Mouse (Mus musculus) midbrain, embryonic 16.5 days (tissue): ENCODE measurements around the gene Trim67. TPM values are rescaled to one million over a fixed set of nuclear protein-coding genes. Genes with fewer than 3 reads are reported as not detected.

ENCODE experiments used
- ATAC-seq: fragments of 200-750 bp; cut with Nextera tagmentation; 2 replicates; pipeline ENCODE4 v1.8.0; 2017; ENCODE audit warnings: moderate TSS enrichment
- H3K27ac ChIP-seq: fragments of 300-500 bp; sonication (generic); 2 replicates; pipeline ENCODE4 v1.5.1; 2014; ENCODE audit warnings: mild to moderate bottlenecking, low read length, mixed read lengths
- H3K27me3 ChIP-seq: fragments of 300-500 bp; sonication (generic); 2 replicates; pipeline ENCODE4 v1.6.1; 2014; ENCODE audit warnings: low read depth, low read length, mixed read lengths; ENCODE audit not compliant: control insufficient read depth, insufficient read depth
- H3K36me3 ChIP-seq: fragments of 300-500 bp; sonication (generic); 2 replicates; pipeline ENCODE4 v1.6.1; 2014; ENCODE audit warnings: mild to moderate bottlenecking, low read length, moderate library complexity, mixed read lengths; ENCODE audit not compliant: control insufficient read depth, insufficient read depth
- H3K4me1 ChIP-seq: fragments of 300-500 bp; sonication (generic); 2 replicates; pipeline ENCODE4 v1.6.1; 2014; ENCODE audit warnings: mild to moderate bottlenecking, low read length, mixed read lengths; ENCODE audit not compliant: control insufficient read depth, insufficient read depth
- H3K4me2 ChIP-seq: fragments of 300-500 bp; sonication (generic); 2 replicates; pipeline ENCODE4 v1.6.1; 2014; ENCODE audit warnings: mild to moderate bottlenecking, low read length, mixed read lengths
- H3K4me3 ChIP-seq: fragments of 300-500 bp; sonication (generic); 2 replicates; pipeline ENCODE4 v1.5.1; 2014; ENCODE audit warnings: low read depth, mild to moderate bottlenecking, low read length, moderate library complexity, mixed read lengths
- H3K9ac ChIP-seq: fragments of 300-500 bp; sonication (generic); 2 replicates; pipeline ENCODE4 v1.6.1; 2014; ENCODE audit warnings: low read depth, low read length, mixed read lengths
- H3K9me3 ChIP-seq: fragments of 300-500 bp; sonication (generic); replicated peaks from 2 replicates; pipeline ENCODE4 v1.6.1; 2014; ENCODE audit warnings: mild to moderate bottlenecking, low read length, mixed read lengths; ENCODE audit not compliant: control insufficient read depth, poor library complexity, severe bottlenecking
- WGBS: fragments of 180-500 bp; shearing (Covaris S2); extraction: QIAGEN DNeasy Blood & Tissue Kit; methylation state at CpG from one replicate; pipeline ENCODE4 v1.1.7; 2014; 5-methylcytosine and 5-hydroxymethylcytosine counted together
- polyA plus RNA-seq: library from polyadenylated mRNA; unstranded; fragments of >200 nt; fragmentation: Nextera tagmentation; extraction: Ambion mirVana; gene quantifications from 2 replicates; pipeline ENCODE4 v1.2.1, GENCODE M21; 2015

The Trim67 gene
- polyA plus RNA-seq, 1 experiment from 2014 or later = 28.0 TPM

DNA sequence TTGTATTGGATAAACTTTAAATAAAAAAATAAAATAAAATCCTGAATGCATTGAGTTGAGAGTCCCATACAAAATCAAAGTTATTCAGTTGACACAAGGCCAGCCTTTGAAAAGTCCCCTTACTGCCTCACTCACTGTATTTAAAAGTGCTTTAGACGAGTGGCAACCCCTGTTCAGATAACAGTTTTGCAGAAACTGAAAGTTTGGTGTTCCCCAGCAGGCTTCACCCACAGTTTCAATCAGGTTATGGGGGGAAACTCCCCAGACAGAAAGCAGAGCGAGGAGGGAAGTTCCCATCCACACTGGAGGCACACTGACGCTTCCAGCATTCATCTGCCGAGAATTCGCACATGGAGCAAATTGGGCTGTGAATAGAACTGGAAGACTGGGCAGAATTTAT lies 36.3 kb upstream of the Trim67 start:
- Histone ChIP-seq H3K4me3 (no peak overlapping the region), H3K27ac (no peak overlapping the region), H3K4me2 (no peak overlapping the region), H3K36me3 (no peaks in the 10 kb centered on the region), H3K4me1 (no peaks in the 10 kb centered on the region), H3K9ac (no peak overlapping the region), H3K27me3 (peaks cover 13% of the 10 kb centered on the region), H3K9me3 (no peaks in the 10 kb centered on the region)
- no peak for ATAC-seq
- WGBS = 75% methylated on average over 5 of the region's 5 CpGs

DNA sequence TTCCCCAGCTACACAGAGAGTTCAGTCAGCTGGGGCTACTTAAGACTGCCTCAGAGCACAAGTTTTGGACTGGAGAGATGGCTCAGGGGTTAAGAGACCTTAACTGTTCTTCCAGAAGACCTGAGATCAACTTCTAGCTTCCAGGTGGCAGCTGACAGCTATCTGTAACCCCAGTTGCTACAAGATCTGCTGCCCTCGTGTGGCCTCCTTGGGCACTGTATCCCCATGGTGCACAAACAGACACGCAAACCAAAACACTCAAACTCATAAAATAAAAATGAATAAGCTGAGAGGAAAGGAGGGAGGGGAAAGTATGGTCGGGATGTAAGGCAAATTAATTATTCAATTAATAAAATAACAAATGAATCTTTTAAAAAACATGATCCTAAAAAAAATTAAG lies 34.3 kb upstream of the Trim67 start:
- no peak overlapping the region for H3K27ac ChIP-seq
- WGBS = 44% methylated on average over 3 of the region's 3 CpGs
- H3K36me3 ChIP-seq = no peaks in the 10 kb centered on the region
- H3K4me1 ChIP-seq = no peaks in the 10 kb centered on the region
- no peak overlapping the region for H3K4me2 ChIP-seq
- H3K9me3 ChIP-seq = no peaks in the 10 kb centered on the region
- H3K9ac ChIP-seq = no peak overlapping the region
- no peaks in the 10 kb centered on the region for H3K27me3 ChIP-seq
- no peak for ATAC-seq
- no peak overlapping the region for H3K4me3 ChIP-seq

DNA sequence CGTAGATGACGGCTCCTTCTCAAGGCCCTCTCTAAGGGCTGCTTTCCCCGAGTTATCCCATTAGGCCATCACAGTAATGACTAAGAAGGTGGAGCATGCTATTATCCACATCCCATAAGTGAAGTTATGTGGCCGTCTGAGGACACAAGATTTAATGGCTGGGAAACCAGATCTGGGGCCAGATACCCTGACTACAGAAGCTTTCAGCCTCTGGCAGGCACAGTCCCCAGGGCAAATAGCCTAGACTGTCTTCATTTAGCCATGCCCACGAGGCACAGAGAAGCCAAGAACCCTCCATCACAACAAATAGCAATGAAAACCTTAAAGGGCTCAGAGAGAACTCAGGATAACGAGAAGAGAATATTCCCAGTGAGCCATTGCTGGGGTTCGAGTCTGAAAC lies 29.8 kb upstream of the Trim67 start:
- Histone ChIP-seq H3K36me3 (no peaks in the 10 kb centered on the region), H3K27me3 (no peaks in the 10 kb centered on the region), H3K4me3 (no peak overlapping the region), H3K4me1 (no peaks in the 10 kb centered on the region), H3K27ac (no peak overlapping the region), H3K9me3 (no peaks in the 10 kb centered on the region), H3K9ac (no peak overlapping the region), H3K4me2 (no peak overlapping the region)
- no peak for ATAC-seq
- WGBS = 68% methylated on average over 7 of the region's 7 CpGs

DNA sequence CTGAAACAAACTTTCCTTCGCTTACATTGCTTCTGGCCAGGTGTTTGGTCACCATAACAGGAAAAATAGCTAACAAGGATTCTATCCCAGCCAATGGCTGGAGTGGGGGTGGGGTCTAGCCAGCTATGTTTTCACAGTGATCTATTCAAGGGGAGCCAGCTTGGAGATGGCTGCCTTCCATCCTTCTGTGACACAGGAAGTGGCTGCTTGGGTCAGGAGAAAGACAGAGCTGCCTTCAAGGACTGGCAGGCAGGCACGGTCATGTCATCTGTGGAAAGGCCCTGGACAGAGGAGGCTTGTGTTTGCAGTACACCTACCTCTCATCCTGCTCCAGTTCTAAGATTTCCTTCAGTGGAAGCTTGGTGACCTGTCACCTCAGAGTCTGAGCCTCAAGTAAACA lies 20.5 kb upstream of the Trim67 start:
- ATAC-seq = no peak
- WGBS = 74% methylated on average over 2 of the region's 2 CpGs

DNA sequence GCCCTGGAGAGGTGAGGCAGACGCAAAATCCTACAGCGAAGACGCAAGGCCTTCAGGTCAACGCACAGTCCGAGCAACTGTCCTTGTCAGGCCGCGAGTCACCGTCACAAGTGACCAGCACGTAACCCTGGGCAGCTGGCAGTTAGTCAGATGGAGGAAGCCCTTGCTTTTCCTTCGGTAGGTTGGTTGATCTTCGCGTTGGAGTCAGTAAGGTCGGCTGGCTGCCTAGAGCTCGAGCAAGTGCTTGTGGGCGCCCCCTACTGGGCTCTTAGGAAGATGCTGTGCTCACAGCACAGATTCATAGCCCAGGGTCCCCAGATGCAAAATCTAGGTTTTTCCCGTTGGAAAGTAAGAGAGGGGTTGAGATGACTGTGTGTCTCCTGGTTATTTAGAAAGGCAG lies 17.2 kb upstream of the Trim67 start:
- H3K4me1 ChIP-seq = peaks cover 6% of the 10 kb centered on the region
- no peak for ATAC-seq
- H3K9ac ChIP-seq = no peak overlapping the region
- H3K27me3 ChIP-seq = no peaks in the 10 kb centered on the region
- peak overlapping the region; percentile 18; the same call in 1 of the 2 replicates for H3K4me2 ChIP-seq
- no peaks in the 10 kb centered on the region for H3K36me3 ChIP-seq
- no peak overlapping the region for H3K4me3 ChIP-seq
- H3K27ac ChIP-seq = no peak overlapping the region
- 14% methylated on average over 16 of the region's 16 CpGs for WGBS
- no peaks in the 10 kb centered on the region for H3K9me3 ChIP-seq

More for the DNA sequence above, 20.5 kb upstream of the Trim67 start:
- Histone ChIP-seq H3K27me3 (no peaks in the 10 kb centered on the region), H3K9me3 (no peaks in the 10 kb centered on the region), H3K4me3 (no peak overlapping the region), H3K4me1 (no peaks in the 10 kb centered on the region), H3K36me3 (no peaks in the 10 kb centered on the region), H3K27ac (no peak overlapping the region), H3K4me2 (no peak overlapping the region), H3K9ac (no peak overlapping the region)

DNA sequence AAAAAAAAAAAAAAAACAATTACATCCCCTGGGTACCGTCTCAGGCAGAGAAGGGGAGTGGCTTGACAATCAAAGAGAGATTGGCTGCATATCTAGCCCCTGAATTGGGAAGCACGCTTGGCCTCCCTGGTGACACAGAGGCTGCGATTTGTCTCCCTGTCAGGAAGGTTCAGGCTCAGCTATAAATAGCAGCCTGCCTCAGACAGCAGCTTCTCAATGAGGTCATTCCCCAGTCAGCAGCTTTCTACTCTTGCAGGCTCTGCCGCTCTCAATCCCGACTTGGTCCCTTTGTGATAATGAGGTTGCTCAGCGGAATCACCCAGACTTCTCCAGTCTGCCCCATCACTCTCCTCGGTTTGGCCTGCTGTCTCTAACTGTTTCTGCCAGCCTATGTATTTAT lies 12.7 kb upstream of the Trim67 start:
- peak overlapping the region; percentile 21 for H3K4me2 ChIP-seq
- H3K4me1 ChIP-seq = peaks cover 15% of the 10 kb centered on the region
- no peaks in the 10 kb centered on the region for H3K9me3 ChIP-seq
- no peaks in the 10 kb centered on the region for H3K36me3 ChIP-seq
- ATAC-seq = peak; percentile 70
- peak overlapping the region; percentile 82 for H3K27ac ChIP-seq
- 12% methylated on average over 7 of the region's 7 CpGs for WGBS
- H3K4me3 ChIP-seq = no peak overlapping the region
- H3K27me3 ChIP-seq = no peaks in the 10 kb centered on the region; the same call in 1 of the 2 replicates
- no peak overlapping the region for H3K9ac ChIP-seq

DNA sequence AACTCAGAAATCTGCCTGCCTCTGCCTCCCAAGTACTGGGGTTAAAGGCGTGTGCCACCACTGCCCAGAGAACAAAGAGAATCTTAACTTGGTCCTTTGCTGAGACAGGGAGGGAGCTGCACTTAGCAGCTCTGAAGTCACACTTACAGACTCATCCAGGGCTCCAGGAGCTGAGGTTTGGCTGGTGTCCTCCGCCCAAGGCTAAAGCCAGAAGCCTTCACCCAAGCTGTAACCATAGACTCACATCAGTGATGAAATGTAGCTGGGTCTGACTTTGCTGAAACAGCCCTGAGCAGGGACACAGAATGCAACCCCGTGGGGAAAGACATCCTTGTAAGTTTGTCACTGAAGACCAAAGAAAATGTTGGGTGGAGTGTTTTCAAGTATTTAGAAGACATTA lies 10.5 kb upstream of the Trim67 start:
- H3K4me3 ChIP-seq = no peak overlapping the region
- H3K36me3 ChIP-seq = no peaks in the 10 kb centered on the region
- H3K9me3 ChIP-seq = no peaks in the 10 kb centered on the region
- no peaks in the 10 kb centered on the region; the same call in 1 of the 2 replicates for H3K27me3 ChIP-seq
- H3K9ac ChIP-seq = no peak overlapping the region
- H3K4me1 ChIP-seq = peaks cover 15% of the 10 kb centered on the region
- 91% methylated on average over 3 of the region's 3 CpGs for WGBS
- no peak overlapping the region for H3K27ac ChIP-seq
- ATAC-seq = no peak
- H3K4me2 ChIP-seq = no peak overlapping the region

DNA sequence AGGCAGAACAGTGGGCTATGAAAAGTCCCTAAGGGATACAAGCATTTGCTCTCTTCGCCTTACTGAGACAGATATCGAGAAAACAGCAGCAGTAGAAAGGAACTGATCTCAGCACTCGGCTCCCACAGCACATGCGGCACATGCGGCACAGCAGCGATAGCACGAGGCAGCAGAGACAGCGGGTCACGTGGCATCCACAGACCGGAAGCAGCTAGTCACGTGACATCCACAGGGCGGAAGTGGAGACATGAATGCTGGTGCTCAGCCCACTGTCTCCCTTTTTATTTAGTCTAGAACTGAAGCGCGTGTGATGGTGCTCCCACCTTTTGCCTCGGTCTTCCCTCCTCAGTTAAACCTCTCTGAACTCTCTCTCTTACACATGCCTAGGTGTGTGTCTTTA lies 9.7 kb upstream of the Trim67 start:
- no peak overlapping the region for H3K4me2 ChIP-seq
- H3K4me1 ChIP-seq = peaks cover 15% of the 10 kb centered on the region
- ATAC-seq = no peak
- H3K9ac ChIP-seq = no peak overlapping the region
- H3K36me3 ChIP-seq = no peaks in the 10 kb centered on the region
- no peak overlapping the region for H3K4me3 ChIP-seq
- H3K9me3 ChIP-seq = no peaks in the 10 kb centered on the region
- WGBS = 85% methylated on average over 15 of the region's 15 CpGs
- no peaks in the 10 kb centered on the region; the same call in 1 of the 2 replicates for H3K27me3 ChIP-seq
- H3K27ac ChIP-seq = no peak overlapping the region

DNA sequence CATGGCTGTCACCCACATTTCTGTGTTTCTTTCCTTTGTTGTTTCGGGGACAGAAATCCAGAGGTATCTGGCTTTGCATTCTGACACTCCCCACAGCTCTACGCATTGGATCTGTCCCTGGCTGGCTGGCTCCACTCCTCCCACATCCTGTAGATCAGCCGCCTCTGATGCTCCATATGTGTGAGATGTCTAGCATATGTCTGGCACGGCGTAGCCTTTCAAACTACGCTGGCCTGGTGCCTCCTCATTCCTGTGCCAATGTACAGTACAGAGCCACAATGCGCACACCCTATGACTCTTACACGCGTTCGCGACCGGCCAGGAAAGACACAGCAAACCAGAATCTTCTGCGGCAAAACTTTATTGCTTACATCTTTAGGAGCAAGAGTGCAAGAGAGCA lies 8.3 kb upstream of the Trim67 start:
- Histone ChIP-seq H3K36me3 (no peaks in the 10 kb centered on the region), H3K27ac (no peak overlapping the region), H3K9ac (no peak overlapping the region), H3K4me2 (no peak overlapping the region), H3K9me3 (no peaks in the 10 kb centered on the region), H3K27me3 (no peaks in the 10 kb centered on the region; the same call in 1 of the 2 replicates), H3K4me3 (no peak overlapping the region), H3K4me1 (peaks cover 15% of the 10 kb centered on the region)
- 87% methylated on average over 13 of the region's 13 CpGs for WGBS
- ATAC-seq = no peak

DNA sequence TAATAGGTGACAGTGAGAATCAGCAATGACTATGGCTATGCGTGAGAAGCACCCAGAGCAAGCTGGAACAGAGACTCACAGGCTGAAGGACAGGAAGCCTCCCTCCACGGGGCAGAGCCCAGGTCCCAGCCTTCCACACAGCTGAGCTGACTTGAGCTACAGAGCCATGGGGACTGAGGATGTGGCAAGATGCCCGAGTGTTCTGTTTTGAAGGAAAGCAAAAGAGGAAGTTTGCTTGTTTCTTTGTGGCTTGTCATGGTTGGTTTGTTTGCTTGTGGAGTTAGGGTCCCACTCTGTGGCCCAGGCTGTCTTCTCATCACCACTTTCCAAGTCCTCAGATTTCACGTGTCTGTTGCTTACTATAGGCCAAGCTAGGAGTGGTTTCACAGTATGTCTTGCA lies 2.2 kb upstream of the Trim67 start:
- H3K9me3 ChIP-seq = no peaks in the 10 kb centered on the region
- H3K27ac ChIP-seq = no peak overlapping the region
- no peak overlapping the region for H3K9ac ChIP-seq
- no peak overlapping the region for H3K4me2 ChIP-seq
- 79% methylated on average over 4 of the region's 4 CpGs for WGBS
- no peaks in the 10 kb centered on the region for H3K36me3 ChIP-seq
- ATAC-seq = no peak
- H3K4me3 ChIP-seq = no peak overlapping the region
- peaks cover 21% of the 10 kb centered on the region for H3K4me1 ChIP-seq
- H3K27me3 ChIP-seq = no peaks in the 10 kb centered on the region
